Mouse (Mus musculus) bone marrow, adult 2 months (tissue): ENCODE results near the gene Sptan1. TPM values are rescaled to one million over a fixed set of nuclear protein-coding genes. Genes with fewer than 3 reads are reported as not detected.

Source experiments
- H3K27ac ChIP-seq: fragments of 200-500 bp; 2 replicates; pipeline ENCODE4 v1.5.1; 2012; ENCODE audit warnings: low read depth, mild to moderate bottlenecking, control low read depth, inconsistent platforms, low read length; ENCODE audit not compliant: control insufficient read depth, poor library complexity, insufficient read depth
- H3K4me1 ChIP-seq: fragments of 200-500 bp; 2 replicates; pipeline ENCODE4 v1.6.1; 2011; ENCODE audit warnings: low read length; ENCODE audit not compliant: control insufficient read depth, insufficient read depth
- H3K4me3 ChIP-seq: fragments of 200-500 bp; replicated peaks from 2 replicates; pipeline ENCODE3; 2011; ENCODE audit warnings: mild to moderate bottlenecking, low read depth, low read length, control low read depth; ENCODE audit not compliant: control insufficient read depth
- CTCF ChIP-seq: fragments of 200-500 bp; IDR thresholded peaks from 2 replicates; pipeline ENCODE4 v1.5.1; 2011; ENCODE audit warnings: low read length, control low read depth; ENCODE audit not compliant: control insufficient read depth, insufficient read depth
- POLR2A ChIP-seq: fragments of 200-500 bp; IDR thresholded peaks from 2 replicates; pipeline ENCODE4 v1.6.1; 2011; ENCODE audit warnings: low read depth, mild to moderate bottlenecking, control low read depth, low read length, borderline replicate concordance; ENCODE audit not compliant: control insufficient read depth
- WGBS: fragments of 180-500 bp; shearing (Covaris S2); methylation state at CpG from one replicate; pipeline ENCODE4 v1.1.7; 2018; 5-methylcytosine and 5-hydroxymethylcytosine counted together
- polyA plus RNA-seq: library from polyadenylated mRNA; stranded (reverse); fragments of >200 nt; gene quantifications from 2 replicates; pipeline ENCODE4 v1.2.4, GENCODE M21; 2011; ENCODE audit warnings: low replicate concordance; ENCODE audit not compliant: missing spikeins, insufficient read depth, insufficient read length

Sptan1 gene
- polyA plus RNA-seq, 1 experiment, result 23.4 TPM

GRCm38 (mm10) chr2:30067031-30067888 is 101.9 kb downstream of the Sptan1 start:
- TF ChIP-seq CTCF, result no peak
- peak; percentile 30; the same call in 1 of the 2 replicates for TF ChIP-seq POLR2A
- peak overlapping the region; percentile 85 for H3K4me3 ChIP-seq
- peak overlapping the region; percentile 99 for H3K27ac ChIP-seq
- peaks cover 3% of the 10 kb centered on the region; the same call in 1 of the 2 replicates for H3K4me1 ChIP-seq
- WGBS, result under 1% methylated on average over 58 of the region's 69 CpGs

GRCm38 (mm10) chr2:30067962-30068361 is 102.6 kb downstream of the Sptan1 start:
- TF ChIP-seq POLR2A (no peak), CTCF (no peak)
- Histone ChIP-seq H3K27ac (no peak overlapping the region), H3K4me3 (peak overlapping the region; percentile 50), H3K4me1 (peaks cover 2% of the 10 kb centered on the region; the same call in 1 of the 2 replicates)
- 11% methylated on average over 7 of the region's 7 CpGs for WGBS

GRCm38 (mm10) chr2:30072875-30073274 is 107.5 kb downstream of the Sptan1 start:
- H3K27ac ChIP-seq, result no peak overlapping the region
- WGBS, result 80% methylated on average over 7 of the region's 7 CpGs
- TF ChIP-seq CTCF (no peak), POLR2A (no peak)

GRCm38 (mm10) chr2:30073285-30073684 is 107.9 kb downstream of the Sptan1 start:
- no peak overlapping the region for H3K4me3 ChIP-seq
- no peak overlapping the region for H3K27ac ChIP-seq
- TF ChIP-seq POLR2A, result no peak
- no peak for TF ChIP-seq CTCF
- H3K4me1 ChIP-seq, result no peaks in the 10 kb centered on the region
- 87% methylated on average over 3 of the region's 3 CpGs for WGBS

More at GRCm38 (mm10) chr2:30072875-30073274, 107.5 kb downstream of the Sptan1 start:
- H3K4me3 ChIP-seq, result no peak overlapping the region
- no peaks in the 10 kb centered on the region; the same call in 1 of the 2 replicates for H3K4me1 ChIP-seq

- Histone ChIP-seq H3K4me1 (no peaks in the 10 kb centered on the region), H3K27ac (no peak overlapping the region), H3K4me3 (no peak overlapping the region)
- WGBS, result 81% methylated on average over 3 of the region's 3 CpGs
- no peak for TF ChIP-seq CTCF
- TF ChIP-seq POLR2A, result no peak
Measured at GRCm38 (mm10) chr2:30075625-30076024, 110.3 kb downstream of the Sptan1 start.

- Histone ChIP-seq H3K4me1 (no peaks in the 10 kb centered on the region), H3K27ac (no peak overlapping the region), H3K4me3 (no peak overlapping the region)
- TF ChIP-seq CTCF (no peak), POLR2A (no peak)
- WGBS, result 90% methylated on average over 9 of the region's 9 CpGs
Measured at GRCm38 (mm10) chr2:30076439-30076838, 111.1 kb downstream of the Sptan1 start.

- Histone ChIP-seq H3K4me1 (no peaks in the 10 kb centered on the region), H3K27ac (no peak overlapping the region; the same call in 1 of the 2 replicates), H3K4me3 (no peak overlapping the region)
- 53% methylated on average over 6 of the region's 6 CpGs for WGBS
- TF ChIP-seq CTCF, result no peak
- no peak for TF ChIP-seq POLR2A
Measured at GRCm38 (mm10) chr2:30076959-30077358, 111.6 kb downstream of the Sptan1 start.

- no peaks in the 10 kb centered on the region for H3K4me1 ChIP-seq
- peak within 1 kb of the TSS; percentile 62 for H3K27ac ChIP-seq
- H3K4me3 ChIP-seq, result peak within 1 kb of the TSS; percentile 80
- TF ChIP-seq CTCF (peak; percentile 90), POLR2A (peak; percentile 16; the same call in 1 of the 2 replicates)
- WGBS, result under 1% methylated on average over 53 of the region's 53 CpGs
Measured at GRCm38 (mm10) chr2:30077502-30078348, 112.4 kb downstream of the Sptan1 start, which contains the start of gene Pkn3. TSS of gene Pkn3 (plus strand) at chr2:30077684.
